In genomic region chr6:115773966-115774413, GRCm38 (mm10) we compare ENCODE assay signal across 8 mouse cellular contexts. TPM values are rescaled to one million over a fixed set of nuclear protein-coding genes. Genes with fewer than 3 reads are reported as not detected.
DNase-seq lines count a peak whose midpoint lies in the region; ATAC-seq and TF ChIP-seq lines count a peak whose summit lies in the region.

No protein-coding gene starts in this region.

- peak overlapping the region; percentile 38 for H3K4me3 ChIP-seq in left cerebral cortex, adult 2 months
- H3K4me3 ChIP-seq in bone marrow, adult 2 months (replicated peaks; ENCODE audit: control insufficient read depth, low read depth, low read length), result peak overlapping the region; percentile 35
- peak overlapping the region; percentile 67 for H3K4me3 ChIP-seq in forebrain, postnatal 0 days (ENCODE audit: low read depth, low read length)
- H3K4me3 ChIP-seq in midbrain, embryonic 12.5 days, result peak overlapping the region; percentile 81

- no peak overlapping the region for H3K27ac ChIP-seq in left cerebral cortex, adult 2 months
- H3K27ac ChIP-seq in bone marrow, adult 2 months (ENCODE audit: control insufficient read depth, insufficient read depth, low read depth, low read length, poor library complexity), result no peak overlapping the region
- H3K27ac ChIP-seq in forebrain, postnatal 0 days (ENCODE audit: low read depth, low read length), result no peak overlapping the region; the same call in 1 of the 2 replicates
- peak overlapping the region; percentile 66 for H3K27ac ChIP-seq in midbrain, embryonic 12.5 days (replicated peaks)

- no peak for DNase-seq in left cerebral cortex, adult 2 months (ENCODE audit: extremely low spot score in 1 of 2, low spot score in 2 of 2)
- no peak for DNase-seq in left cerebral cortex, adult 11 months (ENCODE audit: low spot score)
- peak; percentile 70 for DNase-seq in forebrain, postnatal 0 days
- DNase-seq in kidney, postnatal 10 days, result peak; percentile 56
- peak; percentile 40 for DNase-seq in thymus, postnatal 25 days
- no peak for DNase-seq in layer of hippocampus, adult 11-12 months (ENCODE audit: low spot score)

- no peaks in the 10 kb centered on the region for H3K27me3 ChIP-seq in forebrain, postnatal 0 days (ENCODE audit: insufficient read depth, low read length)
- H3K27me3 ChIP-seq in midbrain, embryonic 12.5 days, result no peaks in the 10 kb centered on the region

- H3K9ac ChIP-seq in forebrain, postnatal 0 days, result no peak overlapping the region
- peak overlapping the region; percentile 43 for H3K9ac ChIP-seq in midbrain, embryonic 12.5 days (replicated peaks)

- no peaks in the 10 kb centered on the region for H3K36me3 ChIP-seq in forebrain, postnatal 0 days (ENCODE audit: insufficient read depth)
- H3K36me3 ChIP-seq in midbrain, embryonic 12.5 days, result peaks cover 10% of the 10 kb centered on the region

- no peaks in the 10 kb centered on the region for H3K9me3 ChIP-seq in forebrain, postnatal 0 days (ENCODE audit: low read length)
- peaks cover 5% of the 10 kb centered on the region; the same call in 1 of the 2 replicates for H3K9me3 ChIP-seq in midbrain, embryonic 12.5 days

- no peak for TF ChIP-seq CTCF in left cerebral cortex, adult 2 months (IDR thresholded peaks at IDR 0.05)
- no peak for TF ChIP-seq CTCF in bone marrow, adult 2 months (IDR thresholded peaks at IDR 0.05; ENCODE audit: control insufficient read depth, insufficient read depth, low read length)
- no peak for TF ChIP-seq CTCF in forebrain, postnatal 0 days (IDR thresholded peaks at IDR 0.05; ENCODE audit: low read depth)

- ATAC-seq in forebrain, postnatal 0 days, result peak; percentile 75
- peak; percentile 87 for ATAC-seq in midbrain, embryonic 12.5 days (ENCODE audit: low FRiP score, low read depth)

- TF ChIP-seq POLR2A in bone marrow, adult 2 months (IDR thresholded peaks at IDR 0.05; ENCODE audit: borderline replicate concordance, control insufficient read depth, low read depth, low read length), result no peak

- under 1% methylated on average over 14 of the region's 14 CpGs for WGBS in bone marrow, adult 2 months
- 2% methylated on average over 14 of the region's 14 CpGs for WGBS in forebrain, postnatal 0 days
- under 1% methylated on average over 14 of the region's 14 CpGs for WGBS in midbrain, embryonic 12.5 days

- H3K4me1 ChIP-seq in bone marrow, adult 2 months (ENCODE audit: control insufficient read depth, insufficient read depth, low read length), result no peaks in the 10 kb centered on the region; the same call in 1 of the 2 replicates
- H3K4me1 ChIP-seq in forebrain, postnatal 0 days (ENCODE audit: insufficient read depth), result peaks cover 22% of the 10 kb centered on the region; the same call in 1 of the 2 replicates
- peaks cover 28% of the 10 kb centered on the region for H3K4me1 ChIP-seq in midbrain, embryonic 12.5 days

- peak overlapping the region; percentile 85 for H3K4me2 ChIP-seq in forebrain, postnatal 0 days (ENCODE audit: low read depth)
- peak overlapping the region; percentile 87 for H3K4me2 ChIP-seq in midbrain, embryonic 12.5 days (replicated peaks)

- intact Hi-C loops in left cerebral cortex, adult 2 months (cut with DNase I), result no loop called here

RNA-seq across cellular contexts. Expression of gene Cand2, which starts 0.3 kb away (rescaled TPM):
- total RNA-seq in left cerebral cortex, adult 2 months (2021), result 1 to 10 TPM; 1.8 to 1.9 TPM
- 0.23 and 1.3 TPM in 2 replicates for polyA plus RNA-seq in bone marrow, adult 2 months (2011; ENCODE audit: insufficient read depth, insufficient read length, low replicate concordance, missing spikeins)
- 5.2 and 6.6 TPM in 2 replicates for total RNA-seq in forebrain, postnatal 0 days (2014; rRNA removed)
- polyA plus RNA-seq in forebrain, postnatal 0 days (2015; fragmentation: Nextera tagmentation; extraction: Ambion mirVana), result 2.9 and 4.2 TPM in 2 replicates
- 37.1 and 40.0 TPM in 2 replicates for polyA plus RNA-seq in midbrain, embryonic 12.5 days (2016; fragmentation: Nextera tagmentation; extraction: Ambion mirVana)

RNA-seq across cellular contexts. Expression of gene Tmem40, which starts 11.8 kb away (rescaled TPM):
- total RNA-seq in left cerebral cortex, adult 2 months (2021), result 1 to 10 TPM; 1.2 TPM
- 45.6 and 84.4 TPM in 2 replicates for polyA plus RNA-seq in bone marrow, adult 2 months (2011; ENCODE audit: insufficient read depth, insufficient read length, low replicate concordance, missing spikeins)
- 0.38 and 1.4 TPM in 2 replicates for total RNA-seq in forebrain, postnatal 0 days (2014; rRNA removed)
- polyA plus RNA-seq in forebrain, postnatal 0 days (2015; fragmentation: Nextera tagmentation; extraction: Ambion mirVana), result 0.73 and 1.1 TPM in 2 replicates
- polyA plus RNA-seq in midbrain, embryonic 12.5 days (2016; fragmentation: Nextera tagmentation; extraction: Ambion mirVana), result 1.3 and 1.9 TPM in 2 replicates

RNA-seq across cellular contexts. Expression of gene Rpl32, which starts 34.6 kb away (rescaled TPM):
- total RNA-seq in left cerebral cortex, adult 2 months (2021), result 100 to 1,000 TPM; 429 to 479 TPM
- 1,266 and 1,894 TPM in 2 replicates for polyA plus RNA-seq in bone marrow, adult 2 months (2011; ENCODE audit: insufficient read depth, insufficient read length, low replicate concordance, missing spikeins)
- 1,524 and 2,855 TPM in 2 replicates for total RNA-seq in forebrain, postnatal 0 days (2014; rRNA removed)
- polyA plus RNA-seq in forebrain, postnatal 0 days (2015; fragmentation: Nextera tagmentation; extraction: Ambion mirVana), result 1,212 and 1,517 TPM in 2 replicates
- polyA plus RNA-seq in midbrain, embryonic 12.5 days (2016; fragmentation: Nextera tagmentation; extraction: Ambion mirVana), result 1,622 and 1,683 TPM in 2 replicates

Comparison
In these comparisons a context has a peak if more than half of its experiments do, and no peak if none do; other contexts are left out.
1. DNase-seq: peak in forebrain, postnatal 0 days (single experiment), kidney, postnatal 10 days (single experiment) and thymus, postnatal 25 days (single experiment); none in left cerebral cortex, adult 2 months (0 of 2), left cerebral cortex, adult 11 months (single experiment) and layer of hippocampus, adult 11-12 months (single experiment).
2. RNA of gene Tmem40, which starts 11.8 kb away (polyA plus RNA-seq): 45.6 to 84.4 TPM in bone marrow, adult 2 months; 1.3 to 1.9 TPM in midbrain, embryonic 12.5 days and 0.73 to 1.1 TPM in forebrain, postnatal 0 days; every median in the first group is over 10 times any median in the second.
3. Peak in every context shown above with its lines, with median percentiles within 50 percentile points of each other: H3K4me3 ChIP-seq.